Mouse (Mus musculus) heart, postnatal 36 days (tissue): ENCODE data around the gene Ube4a. TPM values are rescaled to one million over a fixed set of nuclear protein-coding genes. Genes with fewer than 3 reads are reported as not detected.
A peak's percentile ranks its signal among the peaks of the same experiment; 100 is the strongest.
"Not testable (repeated sequence)": the region's sequence is repeated elsewhere in the genome, so short reads cannot be mapped to it uniquely, and the experiment has no call there.

Experiments
- DNase-seq, 2 experiments: peaks; one replicate each; pipeline ENCODE4 v3.0.0; 2021 to 2022
- intact Hi-C: fragments of 180-260 bp; cut with DNase I; formaldehyde crosslinking; loops from one replicate; pipeline ENCODE4 v1.15.1; 2025
- total RNA-seq, 2 experiments: library from RNA; stranded (reverse); gene quantifications; 2 replicates each; pipeline ENCODE4 v1.2.3; 2021

The Ube4a gene
- total RNA-seq, 2 experiments from 2014 or later: 40.7 to 44.8 TPM

DNA sequence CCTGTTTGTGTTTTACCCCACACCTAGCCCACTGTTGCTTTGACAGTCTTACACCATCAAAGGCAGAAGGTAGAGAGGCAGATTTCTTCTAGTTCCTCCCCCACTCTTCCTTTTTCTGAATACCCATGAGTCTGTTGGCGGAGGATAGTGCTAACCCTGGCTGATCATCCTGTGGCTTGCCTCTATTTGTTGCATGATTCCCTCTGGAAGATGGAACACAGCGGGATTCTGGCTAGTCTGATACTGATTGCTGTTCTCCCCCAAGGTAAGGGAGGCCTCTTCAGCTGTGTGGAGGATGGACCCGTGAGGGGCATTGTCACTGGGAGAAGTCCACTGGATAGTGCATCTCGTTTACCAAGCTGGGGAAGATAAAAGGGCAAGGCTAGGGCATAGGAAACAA is 16.3 kb upstream of the Ube4a start, which contains the start of gene Cd3d:
Cd3d (plus strand) TSS at position 111 of the 400 bp plus-strand sequence.
- intact Hi-C loops: no loop called here
- DNase-seq: no peak

DNA sequence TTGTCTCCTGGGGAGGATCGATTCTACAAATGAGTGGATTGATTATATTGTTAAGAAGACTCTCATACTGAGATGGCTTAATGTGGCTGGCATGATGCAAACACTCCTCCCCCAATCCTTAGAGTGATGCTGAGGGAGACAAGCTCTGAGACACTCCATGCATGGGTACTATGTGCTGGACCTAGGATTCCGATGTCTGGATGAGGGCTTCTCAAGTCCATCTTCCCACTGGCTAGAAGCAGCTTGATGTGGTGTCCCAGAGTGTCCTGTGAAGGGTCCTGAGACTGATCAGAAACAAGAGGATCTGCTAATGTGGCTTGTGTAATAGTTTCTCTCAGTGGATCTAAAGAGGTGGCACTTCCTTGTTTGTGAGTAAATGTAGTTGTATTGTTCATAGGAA is 15.7 kb upstream of the Ube4a start:
- no peak for DNase-seq
- intact Hi-C loops: no loop called here

GRCm38 (mm10) chr9:44980242-44980641 is 14.8 kb upstream of the Ube4a start, which contains the start of gene Cd3g:
Gene Cd3g (minus strand): TSS chr9:44980431.
- no peak for DNase-seq
- intact Hi-C loops: no loop called here

- intact Hi-C loops: no loop called here
- no peak for DNase-seq
These were observed 14.4 kb upstream of the Ube4a start for GRCm38 (mm10) chr9:44979806-44980205.

GRCm38 (mm10) chr9:44977813-44978212 is 12.4 kb upstream of the Ube4a start:
- no peak for DNase-seq
- intact Hi-C loops: no loop called here

DNA sequence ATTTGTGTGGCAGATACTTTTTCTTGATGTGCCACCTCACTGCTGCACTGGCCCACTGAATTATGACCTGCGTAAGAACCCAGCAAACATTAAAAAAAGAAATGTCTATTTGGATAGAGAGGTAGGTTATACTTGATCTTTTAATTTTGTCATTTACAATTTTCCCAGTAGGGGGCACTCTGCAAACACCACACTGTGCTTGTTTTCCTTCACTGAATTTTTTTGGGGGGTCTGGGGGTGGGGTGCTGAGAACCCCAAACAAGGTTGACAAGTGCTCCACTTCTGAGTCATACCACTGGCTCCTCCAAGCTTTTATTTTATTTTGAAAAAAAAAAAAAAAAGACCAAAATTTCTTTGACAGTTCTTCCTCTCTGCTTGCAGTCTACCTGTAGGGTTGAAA is 4.0 kb upstream of the Ube4a start:
- intact Hi-C loops: loop anchor here (5.0 kb wide), 2 partner anchors 178 to 197 kb away; no protein-coding TSS in a partner anchor
- DNase-seq: no peak

DNA sequence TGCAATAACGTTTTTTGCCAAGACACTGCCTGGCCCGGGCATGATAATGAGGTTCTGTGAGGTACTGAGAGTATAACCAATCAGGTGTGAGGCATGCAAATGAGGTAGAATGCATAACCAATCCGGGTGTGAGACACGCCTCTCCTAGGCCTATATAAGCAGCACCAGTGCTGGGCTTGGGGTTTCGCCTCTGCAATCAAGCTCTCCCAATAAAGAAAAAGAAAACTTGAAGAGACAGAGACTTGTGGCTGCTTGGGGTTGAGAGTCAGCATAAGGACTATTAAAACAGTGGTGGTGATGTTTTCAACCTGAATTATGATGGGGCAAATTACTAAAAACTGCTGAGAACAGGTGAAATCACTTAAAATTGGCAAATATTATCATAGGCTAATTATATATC is 2.4 kb upstream of the Ube4a start:
- intact Hi-C loops: loop anchor here (2.0 to 5.0 kb wide), 3 partner anchors 131 to 195 kb away; no protein-coding TSS in a partner anchor
- not testable (repeated sequence) for DNase-seq

- peak; percentile 70 to 77 for DNase-seq
- intact Hi-C loops: loop anchor here (2.0 to 5.0 kb wide), 3 partner anchors 130 to 195 kb away; no protein-coding TSS in a partner anchor
These were observed 1.4 kb upstream of the Ube4a start for GRCm38 (mm10) chr9:44966815-44967242.

GRCm38 (mm10) chr9:44965833-44966466 is 550 bp upstream of the Ube4a start:
- intact Hi-C loops: loop anchor here (1.0 to 5.0 kb wide), 5 partner anchors 46 to 194 kb away; partner anchors contain the start of gene Atp5l
- no peak for DNase-seq

GRCm38 (mm10) chr9:44954432-44954831 is 11.0 kb downstream of the Ube4a start:
- DNase-seq: no peak
- intact Hi-C loops: no loop called here

- DNase-seq: no peak
- intact Hi-C loops: no loop called here
These were observed 17.6 kb downstream of the Ube4a start for GRCm38 (mm10) chr9:44947836-44948235.

DNA sequence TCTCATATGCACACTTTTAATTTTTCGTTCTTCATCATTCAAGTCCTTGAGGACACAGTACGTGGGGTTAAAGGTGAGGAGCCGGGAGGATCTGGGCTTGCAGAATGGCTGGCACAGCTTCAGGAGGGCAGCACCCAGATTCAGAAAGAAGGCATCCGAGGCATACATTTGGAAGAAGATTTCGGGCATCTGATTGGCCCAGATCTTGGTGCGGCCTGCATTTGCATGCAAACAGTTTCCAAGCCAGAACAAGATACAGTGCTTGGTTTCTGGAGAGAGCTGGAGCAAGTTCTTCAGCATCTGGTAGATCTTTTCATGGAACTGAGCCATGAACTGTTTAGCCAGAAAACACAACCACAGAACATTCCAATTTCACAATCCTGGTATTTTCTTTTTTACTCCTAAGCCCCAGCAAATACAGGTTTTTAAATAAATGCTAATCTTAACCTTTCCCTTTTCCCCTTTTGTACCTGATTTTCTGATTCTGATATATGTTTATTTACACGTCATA is 19.2 kb downstream of the Ube4a start:
- intact Hi-C loops: no loop called here
- DNase-seq: no peak

GRCm38 (mm10) chr9:44942421-44942820 is 23.0 kb downstream of the Ube4a start:
- intact Hi-C loops: no loop called here
- DNase-seq: peak; percentile 15 to 34

- peak in 1 of 2 experiments; percentile 15 for DNase-seq
- intact Hi-C loops: no loop called here
These were observed 23.6 kb downstream of the Ube4a start for GRCm38 (mm10) chr9:44941756-44942155.

- DNase-seq: no peak
- intact Hi-C loops: loop anchor here (5.0 kb wide), 1 partner anchor 154 kb away; the partner anchor contains the start of genes Arcn1 and Ift46
These were observed 43.9 kb downstream of the Ube4a start for GRCm38 (mm10) chr9:44921543-44921942.

DNA sequence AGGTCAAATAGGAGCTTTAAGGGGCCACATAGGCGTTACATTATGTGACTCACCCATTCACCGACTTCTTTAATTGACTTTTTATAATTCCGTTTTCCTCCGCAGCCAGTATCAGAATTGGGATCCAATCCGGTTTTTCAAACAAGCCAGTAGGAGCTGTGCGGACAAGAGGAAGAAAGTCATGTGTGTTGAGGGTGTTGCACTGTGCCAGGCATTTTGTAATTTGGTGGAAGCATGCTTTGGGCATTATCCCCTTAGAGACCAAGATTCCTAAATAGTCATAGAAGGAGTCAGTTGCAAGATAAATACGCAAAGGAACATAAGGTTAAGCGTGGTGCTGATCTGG is 44.3 kb downstream of the Ube4a start:
- no peak for DNase-seq
- intact Hi-C loops: loop anchor here (5.0 kb wide), 1 partner anchor 154 kb away; the partner anchor contains the start of genes Arcn1 and Ift46

GRCm38 (mm10) chr9:44920374-44921122 is 44.9 kb downstream of the Ube4a start, which contains the start of gene Atp5l:
Gene Atp5l (minus strand): TSS chr9:44920742.
- DNase-seq: peak; percentile 83 to 91
- intact Hi-C loops: loop anchor here (1.0 to 5.0 kb wide), 2 partner anchors 45 to 153 kb away; partner anchors contain the start of genes Arcn1, Ift46 and Ube4a

DNA sequence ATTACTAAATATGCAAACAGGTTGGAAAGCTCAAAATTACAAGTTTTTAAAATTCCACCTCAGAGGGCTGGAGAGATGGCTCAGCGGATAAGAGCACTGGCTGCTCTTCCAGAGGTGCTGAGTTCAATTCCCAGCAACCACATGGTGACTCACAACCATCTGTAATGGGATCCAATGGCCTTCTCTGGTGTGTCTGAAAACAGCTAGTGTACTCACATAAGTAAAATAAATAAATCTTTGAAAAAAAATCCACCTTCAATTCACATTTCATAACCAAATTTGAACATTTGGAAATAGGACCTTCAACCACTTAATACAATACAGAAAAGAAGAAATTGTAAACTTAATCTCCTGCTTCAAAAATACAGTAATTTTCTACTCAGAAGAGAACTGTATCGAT is 45.8 kb downstream of the Ube4a start:
- intact Hi-C loops: loop anchor here (1.0 to 5.0 kb wide), 3 partner anchors 46 to 152 kb away; partner anchors contain the start of genes Arcn1, Ift46 and Ube4a
- DNase-seq: no peak

GRCm38 (mm10) chr9:44916196-44916595 is 49.2 kb downstream of the Ube4a start:
- intact Hi-C loops: loop anchor here (2.0 kb wide), 1 partner anchor 35 kb away; the partner anchor contains the start of gene Kmt2a
- peak; percentile 36 to 43 for DNase-seq

DNA sequence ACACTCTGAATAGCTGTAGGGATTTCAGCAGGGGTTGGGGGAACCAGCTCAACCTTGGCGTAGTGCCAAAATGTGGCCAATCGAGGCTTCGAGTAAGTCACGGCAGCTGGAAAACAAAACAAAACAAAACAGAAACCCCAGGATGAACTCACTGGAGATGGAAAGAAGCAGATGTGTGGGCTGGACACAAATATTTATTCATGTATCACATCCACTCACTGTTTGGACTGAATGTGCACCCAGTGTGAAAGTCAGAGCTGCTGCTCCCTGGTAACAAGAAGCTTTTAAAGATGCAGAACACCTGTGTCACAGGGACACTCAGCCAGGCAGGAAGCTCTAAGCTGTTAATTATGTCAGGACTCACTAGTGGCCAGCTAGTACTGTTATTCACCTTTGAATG is 50.7 kb downstream of the Ube4a start:
- intact Hi-C loops: no loop called here
- DNase-seq: no peak

DNA sequence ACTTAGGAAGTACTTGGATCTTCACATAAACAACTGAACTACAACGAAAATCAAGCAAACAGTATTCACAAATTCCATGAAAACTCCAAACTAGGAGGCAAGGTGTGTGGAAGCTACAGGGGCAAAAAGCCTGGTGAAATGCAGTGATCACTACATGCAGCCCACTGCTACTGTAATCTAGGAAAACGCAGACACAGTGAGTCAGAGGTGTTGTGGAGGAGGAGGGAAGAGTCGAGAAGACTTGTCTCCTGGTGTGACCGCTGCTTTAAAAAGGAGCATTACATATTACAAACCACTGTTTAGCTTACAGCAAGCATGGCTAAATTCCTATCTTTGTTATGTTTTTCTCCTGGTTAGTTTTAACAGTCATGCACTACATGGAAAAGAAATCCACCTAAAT is 54.0 kb downstream of the Ube4a start:
- DNase-seq: no peak
- intact Hi-C loops: loop anchor here (2.0 kb wide), 1 partner anchor 71 kb away; no protein-coding TSS in a partner anchor
